Mouse (Mus musculus) liver, embryonic 13.5 days (tissue): ENCODE measurements around the gene 1700017B05Rik. TPM values are rescaled to one million over a fixed set of nuclear protein-coding genes. Genes with fewer than 3 reads are reported as not detected.

ENCODE experiments used
- ATAC-seq: fragments of 200-750 bp; cut with Nextera tagmentation; 2 replicates; pipeline ENCODE4 v1.8.0; 2017; ENCODE audit warnings: low read depth, mild to moderate bottlenecking, moderate number of reproducible peaks, moderate library complexity
- DNase-seq: peaks from one replicate; pipeline ENCODE4 v3.0.0; 2022
- H3K27ac ChIP-seq: fragments of 300-500 bp; sonication (generic); 2 replicates; pipeline ENCODE4 v1.5.1; 2015; ENCODE audit warnings: moderate library complexity, mild to moderate bottlenecking, inconsistent platforms
- H3K27me3 ChIP-seq: fragments of 300-500 bp; sonication (generic); 2 replicates; pipeline ENCODE4 v1.6.1; 2015; ENCODE audit warnings: mild to moderate bottlenecking, inconsistent platforms
- H3K36me3 ChIP-seq: fragments of 300-500 bp; sonication (generic); 2 replicates; pipeline ENCODE4 v1.6.1; 2015; ENCODE audit warnings: mild to moderate bottlenecking, inconsistent platforms
- H3K4me1 ChIP-seq: fragments of 300-500 bp; sonication (generic); replicated peaks from 2 replicates; pipeline ENCODE4 v1.6.1; 2015; ENCODE audit warnings: inconsistent platforms
- H3K4me2 ChIP-seq: fragments of 300-500 bp; sonication (generic); 2 replicates; pipeline ENCODE4 v1.6.1; 2015; ENCODE audit warnings: inconsistent platforms, mild to moderate bottlenecking, moderate library complexity
- H3K4me3 ChIP-seq: fragments of 300-500 bp; sonication (generic); replicated peaks from 2 replicates; pipeline ENCODE4 v1.5.1; 2015; ENCODE audit warnings: mild to moderate bottlenecking, inconsistent platforms
- H3K9ac ChIP-seq: fragments of 300-500 bp; sonication (generic); 2 replicates; pipeline ENCODE4 v1.6.1; 2015; ENCODE audit warnings: mild to moderate bottlenecking, inconsistent platforms
- H3K9me3 ChIP-seq: fragments of 300-500 bp; sonication (generic); replicated peaks from 2 replicates; pipeline ENCODE4 v1.6.1; 2016; ENCODE audit warnings: inconsistent platforms
- WGBS: fragments of 180-500 bp; shearing (Covaris S2); methylation state at CpG from one replicate; pipeline ENCODE4 v1.1.7; 2015; ENCODE audit not compliant: insufficient replicate concordance; 5-methylcytosine and 5-hydroxymethylcytosine counted together
- polyA plus RNA-seq: library from polyadenylated mRNA; unstranded; fragments of >200 nt; fragmentation: Nextera tagmentation; extraction: Ambion mirVana; gene quantifications from 2 replicates; pipeline ENCODE4 v1.2.1, GENCODE M21; 2015

1700017B05Rik gene
- polyA plus RNA-seq, 1 experiment from 2014 or later = 14.6 TPM

DNA sequence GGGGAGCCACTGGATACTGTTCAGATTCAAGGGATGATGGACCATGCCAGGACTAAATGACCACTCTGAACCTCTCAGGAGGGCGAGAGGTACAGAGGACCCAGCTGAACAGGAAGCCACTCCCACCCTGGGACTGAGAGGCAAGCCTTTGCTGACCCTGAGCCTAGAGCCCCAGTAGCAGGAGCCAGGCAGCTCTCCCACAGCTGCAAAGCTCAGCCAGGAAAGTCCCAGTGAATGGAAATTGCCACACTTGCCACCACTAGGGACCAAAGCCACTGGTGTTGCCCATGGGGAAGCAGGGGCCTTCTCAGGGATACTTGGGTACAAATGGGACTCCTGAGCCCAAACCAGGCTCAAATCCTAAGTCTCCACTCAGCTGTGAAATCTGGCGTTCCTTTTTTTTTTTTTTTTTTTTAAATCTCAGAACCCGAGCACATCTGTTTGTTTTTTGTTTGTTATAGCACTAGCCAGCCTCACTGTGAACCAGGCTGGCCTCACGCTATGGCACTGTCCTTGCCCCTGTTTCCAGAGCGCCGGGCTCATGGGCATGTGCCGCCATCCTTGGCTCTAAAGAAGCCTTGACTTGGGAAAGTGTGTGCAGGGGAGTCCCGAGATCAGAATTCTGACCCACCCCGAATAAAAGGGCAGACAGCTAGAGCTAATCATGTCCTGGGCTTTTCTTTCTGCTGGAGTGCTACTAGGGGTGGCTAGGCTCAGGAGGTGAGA is 9.6 kb upstream of the 1700017B05Rik start:
- peaks cover 52% of the 10 kb centered on the region for H3K27me3 ChIP-seq
- H3K27ac ChIP-seq = no peak overlapping the region
- no peak overlapping the region for H3K9ac ChIP-seq
- 33% methylated on average over 9 of the region's 9 CpGs for WGBS
- H3K4me3 ChIP-seq = no peak overlapping the region
- H3K9me3 ChIP-seq = no peaks in the 10 kb centered on the region
- no peaks in the 10 kb centered on the region for H3K36me3 ChIP-seq
- ATAC-seq (no peak), DNase-seq (no peak)
- peaks cover 42% of the 10 kb centered on the region for H3K4me1 ChIP-seq
- no peak overlapping the region for H3K4me2 ChIP-seq

DNA sequence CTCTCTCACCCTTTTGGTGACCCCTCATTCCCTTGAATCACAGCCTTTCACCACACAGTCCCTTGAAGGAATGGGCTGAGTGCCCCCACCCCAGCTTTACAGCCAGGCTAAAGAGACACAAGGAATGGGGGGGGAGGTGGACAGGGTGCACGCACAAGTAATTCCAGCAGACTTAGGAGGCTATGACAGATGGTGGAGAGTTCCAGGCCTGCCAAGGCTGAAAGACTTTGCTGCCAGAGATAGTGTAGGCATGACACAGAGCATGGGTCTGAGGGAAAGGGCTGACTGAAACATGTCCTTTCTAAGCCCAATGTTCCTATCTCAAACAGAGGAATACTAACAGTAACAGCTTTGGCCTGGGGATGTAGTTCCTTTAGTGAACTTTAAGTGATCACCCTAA is 8.7 kb upstream of the 1700017B05Rik start:
- H3K27me3 ChIP-seq = peaks cover 53% of the 10 kb centered on the region
- ATAC-seq (no peak), DNase-seq (no peak)

DNA sequence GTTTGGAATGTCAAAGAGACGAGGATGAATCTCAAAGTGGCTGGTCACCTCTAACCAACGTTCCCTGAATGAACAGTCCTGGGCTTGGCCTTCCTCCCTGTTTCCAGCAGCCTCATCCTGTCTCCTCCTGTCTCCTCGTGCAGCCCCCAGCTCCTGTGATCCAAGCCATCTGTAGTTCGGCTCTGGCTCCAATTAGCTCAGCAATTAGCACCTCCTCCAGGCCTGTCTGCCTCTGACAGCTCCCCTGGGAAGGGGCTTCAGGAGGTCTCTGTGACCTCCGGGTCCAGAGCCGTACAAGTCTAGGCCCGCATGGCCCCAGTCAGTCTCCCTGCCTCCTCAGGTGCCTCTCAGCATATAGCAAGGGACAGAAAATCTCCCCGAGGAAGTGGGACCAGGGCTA is 8.0 kb upstream of the 1700017B05Rik start:
- 0 out of 2 replicates have a peak overlapping the region, but pooled peaks have one; percentile 5 for H3K27ac ChIP-seq
- ATAC-seq (no peak), DNase-seq (no peak)
- no peaks in the 10 kb centered on the region for H3K36me3 ChIP-seq
- no peak overlapping the region for H3K4me2 ChIP-seq
- no peak overlapping the region for H3K9ac ChIP-seq
- peaks cover 57% of the 10 kb centered on the region for H3K27me3 ChIP-seq
- H3K9me3 ChIP-seq = no peaks in the 10 kb centered on the region
- peaks cover 49% of the 10 kb centered on the region for H3K4me1 ChIP-seq
- WGBS = 46% methylated on average over 8 of the region's 8 CpGs
- no peak overlapping the region for H3K4me3 ChIP-seq

More for the DNA sequence above, 8.7 kb upstream of the 1700017B05Rik start:
- Histone ChIP-seq H3K4me1 (peaks cover 45% of the 10 kb centered on the region), H3K36me3 (no peaks in the 10 kb centered on the region), H3K9me3 (no peaks in the 10 kb centered on the region), H3K4me3 (no peak overlapping the region), H3K4me2 (no peak overlapping the region), H3K9ac (no peak overlapping the region), H3K27ac (no peak overlapping the region)
- 63% methylated on average over 1 of the region's 1 CpGs for WGBS

GRCm38 (mm10) chr9:57269384-57269783 is 7.0 kb upstream of the 1700017B05Rik start:
- Histone ChIP-seq H3K4me2 (no peak overlapping the region), H3K27me3 (peaks cover 49% of the 10 kb centered on the region), H3K9me3 (no peaks in the 10 kb centered on the region), H3K36me3 (no peaks in the 10 kb centered on the region), H3K9ac (no peak overlapping the region), H3K4me1 (peaks cover 51% of the 10 kb centered on the region), H3K27ac (no peak overlapping the region; the same call in 1 of the 2 replicates), H3K4me3 (no peak overlapping the region)
- DNase-seq (no peak), ATAC-seq (no peak)
- 29% methylated on average over 1 of the region's 1 CpGs for WGBS

DNA sequence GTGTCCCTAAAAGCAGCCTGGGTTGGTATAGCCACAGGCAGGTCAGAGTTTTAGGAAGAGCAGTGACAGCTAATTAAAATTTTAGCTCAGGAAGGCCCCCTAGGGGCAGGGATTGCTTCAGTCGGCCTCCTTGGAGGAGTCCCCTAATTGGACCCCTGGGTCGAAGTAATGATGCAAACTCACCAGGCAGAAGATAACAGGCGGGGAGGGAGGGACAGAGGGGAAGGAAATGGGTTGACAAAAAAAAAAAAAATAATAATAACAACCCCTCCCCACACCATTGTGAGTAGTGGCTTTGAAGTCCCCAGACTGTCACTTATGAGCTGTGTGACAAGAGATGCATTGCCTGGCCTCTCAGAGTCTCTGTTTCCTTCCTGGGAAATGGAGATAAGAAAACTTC is 6.2 kb upstream of the 1700017B05Rik start:
- Histone ChIP-seq H3K36me3 (no peaks in the 10 kb centered on the region), H3K9me3 (no peaks in the 10 kb centered on the region), H3K9ac (no peak overlapping the region), H3K4me2 (no peak overlapping the region), H3K27me3 (peaks cover 49% of the 10 kb centered on the region), H3K4me1 (peaks cover 51% of the 10 kb centered on the region), H3K4me3 (no peak overlapping the region), H3K27ac (no peak overlapping the region)
- 5% methylated on average over 3 of the region's 3 CpGs for WGBS
- ATAC-seq = 0 out of 2 replicates have a peak, but pooled peaks have one; percentile 26
- no peak for DNase-seq

DNA sequence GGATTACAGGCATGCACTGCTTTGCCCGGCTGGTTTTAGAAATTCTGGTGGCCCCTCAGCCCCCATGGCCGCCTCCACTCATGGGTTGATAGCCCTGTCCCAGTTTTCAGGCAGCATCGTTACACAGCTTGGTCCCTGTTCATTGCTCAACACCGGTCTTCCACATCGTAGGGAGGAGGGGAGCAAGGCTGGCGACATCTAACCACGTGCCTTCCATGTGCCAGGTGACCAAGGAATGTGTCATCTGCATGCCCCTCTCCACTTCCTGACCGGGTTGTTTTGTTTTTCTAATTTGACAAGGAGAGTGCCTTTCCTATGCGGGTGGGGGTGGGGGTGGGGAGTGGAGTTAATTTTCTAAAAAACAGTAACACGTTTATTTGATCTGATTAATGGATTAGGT is 5.7 kb upstream of the 1700017B05Rik start:
- peak overlapping the region; percentile 18; the same call in 1 of the 2 replicates for H3K9ac ChIP-seq
- H3K36me3 ChIP-seq = no peaks in the 10 kb centered on the region
- no peak for ATAC-seq
- H3K4me2 ChIP-seq = no peak overlapping the region
- no peak overlapping the region for H3K4me3 ChIP-seq
- H3K27me3 ChIP-seq = peaks cover 52% of the 10 kb centered on the region
- peaks cover 53% of the 10 kb centered on the region for H3K4me1 ChIP-seq
- no peaks in the 10 kb centered on the region for H3K9me3 ChIP-seq
- no peak overlapping the region for H3K27ac ChIP-seq
- no peak for DNase-seq
- WGBS = 22% methylated on average over 10 of the region's 10 CpGs

- DNase-seq (no peak), ATAC-seq (no peak)
- Histone ChIP-seq H3K27me3 (peaks cover 47% of the 10 kb centered on the region), H3K4me1 (peaks cover 52% of the 10 kb centered on the region), H3K27ac (no peak overlapping the region), H3K9ac (no peak overlapping the region), H3K4me2 (no peak overlapping the region), H3K4me3 (no peak overlapping the region), H3K9me3 (no peaks in the 10 kb centered on the region), H3K36me3 (no peaks in the 10 kb centered on the region)
- 64% methylated on average over 5 of the region's 5 CpGs for WGBS
Observed at GRCm38 (mm10) chr9:57267421-57267820, 5.0 kb upstream of the 1700017B05Rik start.

DNA sequence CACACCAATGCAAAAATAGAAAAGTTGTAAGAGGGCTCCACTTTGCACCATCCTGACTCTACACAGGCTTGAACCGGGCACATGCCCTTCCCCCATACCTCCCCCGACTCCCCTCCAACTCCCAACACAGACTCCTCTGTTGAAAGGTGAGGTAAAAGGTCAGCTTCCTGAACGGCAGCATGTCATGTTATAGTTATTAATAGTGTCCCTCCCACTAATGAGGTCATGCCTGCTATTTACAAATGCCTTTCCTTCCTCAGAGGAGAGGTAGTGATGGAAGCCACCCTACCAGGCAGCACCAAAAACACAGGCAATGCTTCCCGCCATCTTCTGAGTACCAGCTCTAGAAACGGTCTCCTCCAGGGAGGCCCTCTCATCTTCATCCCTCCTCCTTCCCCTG is 2.7 kb upstream of the 1700017B05Rik start:
- WGBS = 53% methylated on average over 5 of the region's 5 CpGs

GRCm38 (mm10) chr9:57262795-57263684 is 628 bp upstream of the 1700017B05Rik start:
- Histone ChIP-seq H3K27ac (peak overlapping the region; percentile 87), H3K4me1 (peaks cover 61% of the 10 kb centered on the region)
- ATAC-seq = no peak

More for the DNA sequence above, 2.7 kb upstream of the 1700017B05Rik start:
- no peak for DNase-seq
- Histone ChIP-seq H3K4me2 (no peak overlapping the region), H3K9me3 (no peaks in the 10 kb centered on the region), H3K4me3 (no peak overlapping the region), H3K27ac (no peak overlapping the region), H3K9ac (no peak overlapping the region), H3K4me1 (peaks cover 61% of the 10 kb centered on the region), H3K27me3 (peaks cover 25% of the 10 kb centered on the region), H3K36me3 (no peaks in the 10 kb centered on the region)
- ATAC-seq = no peak

DNA sequence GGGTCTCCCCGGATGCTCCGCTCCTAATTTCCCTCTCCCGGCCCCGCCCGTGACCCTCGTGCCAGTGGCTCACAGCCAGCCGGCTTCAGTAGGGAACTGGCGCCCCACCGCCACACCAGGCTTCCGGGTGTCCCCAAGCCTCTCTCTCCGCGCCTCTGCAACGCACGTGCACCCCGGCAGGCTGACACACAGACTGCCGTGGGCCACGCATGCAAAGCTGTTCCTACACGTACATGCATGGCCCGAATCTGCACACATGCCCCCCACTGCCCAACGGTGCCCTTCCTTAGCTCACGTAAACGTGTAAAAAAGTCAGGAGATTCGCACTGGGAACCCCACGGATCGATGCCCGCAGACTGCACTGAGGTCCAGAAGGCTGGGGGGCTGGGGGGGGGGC is 898 bp downstream of the 1700017B05Rik start:
- WGBS = under 1% methylated on average over 26 of the region's 26 CpGs
- Histone ChIP-seq H3K4me1 (peaks cover 47% of the 10 kb centered on the region), H3K36me3 (peaks cover 28% of the 10 kb centered on the region), H3K9me3 (no peaks in the 10 kb centered on the region), H3K27ac (peak overlapping the region; percentile 87), H3K4me3 (peak overlapping the region; percentile 94), H3K27me3 (peaks cover 11% of the 10 kb centered on the region; the same call in 1 of the 2 replicates), H3K9ac (peak overlapping the region; percentile 97), H3K4me2 (peak overlapping the region; percentile 96)
- ATAC-seq = peak; percentile 19
- DNase-seq = peak; percentile 51

More at GRCm38 (mm10) chr9:57262795-57263684, 628 bp upstream of the 1700017B05Rik start:
- no peak for DNase-seq
- Histone ChIP-seq H3K36me3 (peaks cover 13% of the 10 kb centered on the region), H3K4me3 (peak overlapping the region; percentile 94), H3K27me3 (peaks cover 19% of the 10 kb centered on the region), H3K4me2 (peak overlapping the region; percentile 96), H3K9me3 (no peaks in the 10 kb centered on the region), H3K9ac (peak overlapping the region; percentile 97)
- 41% methylated on average over 13 of the region's 13 CpGs for whole genome bisulfite sequencing

DNA sequence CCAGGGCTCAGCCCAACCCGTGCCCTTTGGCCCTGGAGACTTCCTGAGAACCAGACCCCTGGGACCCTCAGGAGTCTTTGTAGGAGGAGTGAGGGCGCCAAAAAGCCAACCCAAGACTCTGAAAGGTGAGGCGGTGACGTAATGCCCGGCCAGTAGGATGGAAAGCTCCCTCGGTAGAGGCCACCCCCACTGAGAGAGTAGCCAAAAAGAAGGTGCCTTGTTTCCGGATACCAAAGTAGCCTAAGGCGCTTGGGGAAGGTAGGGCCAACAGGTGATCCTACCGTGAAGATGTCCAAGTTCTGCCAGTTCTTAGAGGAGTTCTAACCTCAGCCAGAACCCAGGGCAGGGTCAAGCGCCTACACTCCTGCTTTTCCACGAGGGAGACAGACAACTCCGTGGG is 1.5 kb downstream of the 1700017B05Rik start:
- Histone ChIP-seq H3K9ac (peak overlapping the region; percentile 97), H3K4me2 (peak overlapping the region; percentile 96), H3K36me3 (peaks cover 34% of the 10 kb centered on the region), H3K27ac (peak overlapping the region; percentile 87), H3K4me1 (peaks cover 52% of the 10 kb centered on the region), H3K27me3 (peaks cover 10% of the 10 kb centered on the region; the same call in 1 of the 2 replicates), H3K4me3 (peak overlapping the region; percentile 94), H3K9me3 (no peaks in the 10 kb centered on the region)
- ATAC-seq (no peak), DNase-seq (peak; percentile 13)
- 19% methylated on average over 12 of the region's 12 CpGs for WGBS
